Mouse (Mus musculus) C2C12 (cell line): ENCODE data around the gene Susd1.

ENCODE experiments used
- CEBPB ChIP-seq: IDR thresholded peaks from one replicate; pipeline ENCODE4 v1.6.1; 2011; ENCODE audit warnings: low read depth, mild to moderate bottlenecking, control low read depth, moderate library complexity
- CTCF ChIP-seq: IDR thresholded peaks from one replicate; pipeline ENCODE4 v1.5.1; 2011; ENCODE audit not compliant: control insufficient read depth, insufficient read depth, insufficient read length
- MAX ChIP-seq: IDR thresholded peaks from one replicate; pipeline ENCODE4 v1.6.1; 2011; ENCODE audit warnings: mild to moderate bottlenecking, control low read depth
- MYOG ChIP-seq: IDR thresholded peaks from one replicate; pipeline ENCODE4 v1.6.1; 2011; ENCODE audit not compliant: control insufficient read depth, insufficient read length; ENCODE audit errors: extremely low read depth
- USF1 ChIP-seq: IDR thresholded peaks from one replicate; pipeline ENCODE4 v1.6.1; 2011; ENCODE audit warnings: low read depth, mild to moderate bottlenecking, control low read depth, moderate library complexity

DNA sequence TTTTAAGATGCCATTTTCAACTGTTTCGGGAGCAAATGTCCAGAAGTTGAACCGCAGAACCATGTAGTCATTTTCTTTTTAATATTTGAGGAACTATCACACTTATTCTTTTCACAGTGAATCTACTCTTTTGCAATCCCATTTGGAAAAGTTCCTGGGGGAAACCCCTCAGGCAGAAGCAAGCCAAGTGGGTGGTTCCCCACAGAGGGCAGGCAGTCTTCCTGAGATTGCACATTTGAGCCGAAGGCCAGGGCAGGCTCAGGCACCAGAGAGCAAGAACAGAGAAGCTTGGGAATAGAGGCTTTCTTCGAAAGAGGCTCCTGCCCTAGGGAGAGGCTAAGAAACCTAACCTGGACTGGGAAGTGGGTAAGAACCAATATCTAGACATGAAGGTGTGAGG is 19.2 kb downstream of the Susd1 start:
- no peak for TF ChIP-seq CTCF
- TF ChIP-seq USF1, result no peak
- no peak for TF ChIP-seq CEBPB
- TF ChIP-seq MYOG, result no peak
- no peak for TF ChIP-seq MAX
